Mouse (Mus musculus): ENCODE measurements around the gene St3gal4. TPM values are rescaled to one million over a fixed set of nuclear protein-coding genes. Genes with fewer than 3 reads are reported as not detected.

Gene St3gal4
- total and polyA plus RNA-seq, 2 experiments from 2014 or later, result 19.6 to 29.8 TPM

GRCm38 (mm10) chr9:35111446-35111845 is 7.6 kb downstream of the St3gal4 start:
- Histone ChIP-seq H3K9ac (replicated peaks; ENCODE audit: low read length, poor library complexity, severe bottlenecking) (no peak overlapping the region), H3K4me2 (ENCODE audit: low read depth, low read length, poor library complexity, severe bottlenecking) (no peak overlapping the region), H3K9me3 (ENCODE audit: low read length) (no peaks in the 10 kb centered on the region), H3K27ac (ENCODE audit: low read depth, low read length) (no peak overlapping the region), H3K36me3 (ENCODE audit: insufficient read depth, low read length) (no peaks in the 10 kb centered on the region), H3K27me3 (ENCODE audit: insufficient read depth, low read length) (no peaks in the 10 kb centered on the region), H3K4me1 (ENCODE audit: insufficient read depth, low read length) (peaks cover 6% of the 10 kb centered on the region), H3K4me3 (ENCODE audit: low read depth, low read length) (no peak overlapping the region)
- TF ChIP-seq CTCF (IDR thresholded peaks at IDR 0.05), result no peak
- ATAC-seq (ENCODE audit: low FRiP score) (no peak), DNase-seq (ENCODE audit: low spot score) (no peak)
- 85% methylated on average over 7 of the region's 7 CpGs for WGBS

GRCm38 (mm10) chr9:35110567-35110966 is 8.5 kb downstream of the St3gal4 start:
- TF ChIP-seq CTCF (IDR thresholded peaks at IDR 0.05), result no peak
- Histone ChIP-seq H3K9ac (replicated peaks; ENCODE audit: low read length, poor library complexity, severe bottlenecking) (no peak overlapping the region), H3K36me3 (ENCODE audit: insufficient read depth, low read length) (no peaks in the 10 kb centered on the region), H3K4me3 (ENCODE audit: low read depth, low read length) (no peak overlapping the region), H3K27me3 (ENCODE audit: insufficient read depth, low read length) (no peaks in the 10 kb centered on the region), H3K4me2 (ENCODE audit: low read depth, low read length, poor library complexity, severe bottlenecking) (no peak overlapping the region), H3K4me1 (ENCODE audit: insufficient read depth, low read length) (peaks cover under 1% of the 10 kb centered on the region; the same call in 1 of the 2 replicates), H3K27ac (ENCODE audit: low read depth, low read length) (no peak overlapping the region), H3K9me3 (ENCODE audit: low read length) (no peaks in the 10 kb centered on the region)
- no peak for DNase-seq (ENCODE audit: low spot score)
- ATAC-seq (ENCODE audit: low FRiP score), result no peak
- 82% methylated on average over 4 of the region's 4 CpGs for WGBS

DNA sequence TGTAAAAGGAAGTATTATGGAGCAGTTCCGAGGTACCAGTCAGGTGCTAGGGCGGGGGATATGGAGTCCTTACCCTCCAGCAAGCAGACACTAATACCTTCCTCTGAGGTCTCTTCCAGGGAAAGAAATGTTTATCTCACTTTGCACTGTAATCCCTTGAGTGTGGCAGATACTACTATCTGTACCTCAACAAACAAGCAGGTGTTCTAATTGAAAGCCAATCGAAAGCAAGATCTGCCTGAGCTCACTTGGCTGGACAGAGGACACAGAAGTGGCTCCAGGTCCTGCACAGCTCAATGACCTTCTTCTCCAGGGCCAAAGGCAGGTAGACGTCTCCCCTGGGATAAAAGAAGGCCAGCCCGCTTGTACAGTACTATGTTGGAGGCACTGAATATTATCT is 9.0 kb downstream of the St3gal4 start:
- H3K27me3 ChIP-seq (ENCODE audit: insufficient read depth, low read length), result no peaks in the 10 kb centered on the region
- DNase-seq (ENCODE audit: low spot score), result no peak

DNA sequence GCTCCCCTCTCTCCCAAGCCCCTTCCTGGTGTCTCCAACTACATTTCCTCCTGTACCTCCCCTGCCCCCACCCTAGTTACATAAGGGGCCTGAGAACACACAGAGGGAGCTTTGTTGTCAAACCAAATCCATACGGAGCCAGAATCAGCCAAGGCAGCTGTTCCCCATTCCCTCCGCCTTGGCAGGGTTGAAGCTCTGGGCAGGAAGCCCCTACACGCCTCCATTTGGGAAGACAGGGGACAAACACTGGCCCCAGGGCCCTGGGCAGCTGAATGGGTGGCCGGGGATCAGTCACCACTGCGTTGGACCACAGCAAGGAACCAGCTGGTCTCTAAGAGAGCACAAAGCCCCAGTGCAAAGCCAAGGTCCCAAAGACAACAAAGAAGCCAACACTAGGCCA is 10.2 kb downstream of the St3gal4 start:
- Histone ChIP-seq H3K36me3 (ENCODE audit: insufficient read depth, low read length) (no peaks in the 10 kb centered on the region), H3K9me3 (ENCODE audit: low read length) (no peaks in the 10 kb centered on the region), H3K9ac (replicated peaks; ENCODE audit: low read length, poor library complexity, severe bottlenecking) (no peak overlapping the region), H3K27me3 (ENCODE audit: insufficient read depth, low read length) (no peaks in the 10 kb centered on the region), H3K4me1 (ENCODE audit: insufficient read depth, low read length) (no peaks in the 10 kb centered on the region; the same call in 1 of the 2 replicates), H3K4me2 (ENCODE audit: low read depth, low read length, poor library complexity, severe bottlenecking) (no peak overlapping the region), H3K27ac (ENCODE audit: low read depth, low read length) (no peak overlapping the region), H3K4me3 (ENCODE audit: low read depth, low read length) (no peak overlapping the region)
- TF ChIP-seq CTCF (IDR thresholded peaks at IDR 0.05), result no peak
- WGBS, result 52% methylated on average over 5 of the region's 5 CpGs
- DNase-seq (ENCODE audit: low spot score), result peak; percentile 87
- ATAC-seq (ENCODE audit: low FRiP score), result peak; percentile 81

More for the DNA sequence above, 9.0 kb downstream of the St3gal4 start:
- Histone ChIP-seq H3K9me3 (ENCODE audit: low read length) (no peaks in the 10 kb centered on the region), H3K4me1 (ENCODE audit: insufficient read depth, low read length) (no peaks in the 10 kb centered on the region; the same call in 1 of the 2 replicates), H3K9ac (replicated peaks; ENCODE audit: low read length, poor library complexity, severe bottlenecking) (no peak overlapping the region), H3K36me3 (ENCODE audit: insufficient read depth, low read length) (no peaks in the 10 kb centered on the region), H3K27ac (ENCODE audit: low read depth, low read length) (no peak overlapping the region), H3K4me3 (ENCODE audit: low read depth, low read length) (no peak overlapping the region), H3K4me2 (ENCODE audit: low read depth, low read length, poor library complexity, severe bottlenecking) (no peak overlapping the region)
- WGBS, result 93% methylated on average over 5 of the region's 5 CpGs
- ATAC-seq (ENCODE audit: low FRiP score), result no peak
- no peak for TF ChIP-seq CTCF (IDR thresholded peaks at IDR 0.05)

DNA sequence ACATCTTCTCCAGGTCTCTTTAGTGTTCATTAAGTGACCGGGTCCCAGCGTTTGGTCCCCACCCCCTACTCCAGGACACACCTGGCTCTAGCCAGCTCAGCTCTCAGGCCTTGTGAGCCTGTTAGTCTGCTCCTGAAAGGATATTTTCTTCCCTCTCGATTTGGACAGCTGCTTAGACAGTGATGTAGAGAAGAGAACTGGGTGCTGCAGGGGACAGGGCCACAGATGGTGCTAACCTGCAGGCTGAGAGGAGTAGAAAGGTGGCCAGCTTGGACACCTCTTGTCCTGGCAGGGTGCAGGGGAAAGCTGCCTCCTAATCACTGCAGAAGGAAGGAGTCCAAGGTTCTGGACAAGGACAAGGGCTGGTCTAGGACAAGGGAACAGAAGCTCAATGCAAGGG is 11.0 kb downstream of the St3gal4 start:
- no peak for DNase-seq (ENCODE audit: low spot score)
- no peaks in the 10 kb centered on the region for H3K27me3 ChIP-seq (ENCODE audit: insufficient read depth, low read length)

DNA sequence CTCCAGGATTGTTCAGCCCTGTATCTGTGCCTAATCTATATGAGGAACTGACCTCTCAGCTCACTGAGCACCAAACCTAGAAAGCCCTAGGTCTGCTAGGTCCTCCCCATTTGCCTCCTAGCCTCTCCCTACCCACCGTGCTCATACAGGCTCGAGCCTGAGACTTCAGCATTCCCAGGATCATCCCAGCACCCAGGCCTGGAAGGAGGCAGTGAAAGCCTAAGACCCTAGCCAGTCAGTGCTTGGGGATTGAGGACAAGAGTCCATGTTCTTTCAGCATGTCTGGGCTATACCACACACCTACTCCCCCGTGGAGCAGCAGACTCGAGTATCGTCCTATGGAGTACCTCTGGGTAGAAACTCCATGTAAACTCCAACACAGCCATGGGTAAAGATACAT is 11.7 kb downstream of the St3gal4 start:
- no peak for ATAC-seq (ENCODE audit: low FRiP score)
- H3K27ac ChIP-seq (ENCODE audit: low read depth, low read length), result no peak overlapping the region
- whole genome bisulfite sequencing, result 90% methylated on average over 5 of the region's 5 CpGs

More for the DNA sequence above, 11.0 kb downstream of the St3gal4 start:
- no peak for TF ChIP-seq CTCF (IDR thresholded peaks at IDR 0.05)
- no peak overlapping the region for H3K4me3 ChIP-seq (ENCODE audit: low read depth, low read length)
- H3K4me1 ChIP-seq (ENCODE audit: insufficient read depth, low read length), result no peaks in the 10 kb centered on the region; the same call in 1 of the 2 replicates
- no peak overlapping the region for H3K4me2 ChIP-seq (ENCODE audit: low read depth, low read length, poor library complexity, severe bottlenecking)
- 84% methylated on average over 3 of the region's 3 CpGs for WGBS
- H3K36me3 ChIP-seq (ENCODE audit: insufficient read depth, low read length), result no peaks in the 10 kb centered on the region
- H3K9ac ChIP-seq (replicated peaks; ENCODE audit: low read length, poor library complexity, severe bottlenecking), result no peak overlapping the region
- no peak for ATAC-seq (ENCODE audit: low FRiP score)
- H3K27ac ChIP-seq (ENCODE audit: low read depth, low read length), result no peak overlapping the region
- no peaks in the 10 kb centered on the region for H3K9me3 ChIP-seq (ENCODE audit: low read length)

More for the DNA sequence above, 11.7 kb downstream of the St3gal4 start:
- H3K9me3 ChIP-seq (ENCODE audit: low read length), result no peaks in the 10 kb centered on the region
- no peak overlapping the region for H3K4me3 ChIP-seq (ENCODE audit: low read depth, low read length)
- no peak for DNase-seq (ENCODE audit: low spot score)
- no peaks in the 10 kb centered on the region; the same call in 1 of the 2 replicates for H3K4me1 ChIP-seq (ENCODE audit: insufficient read depth, low read length)
- TF ChIP-seq CTCF (IDR thresholded peaks at IDR 0.05), result no peak
- H3K9ac ChIP-seq (replicated peaks; ENCODE audit: low read length, poor library complexity, severe bottlenecking), result no peak overlapping the region
- no peak overlapping the region for H3K4me2 ChIP-seq (ENCODE audit: low read depth, low read length, poor library complexity, severe bottlenecking)
- no peaks in the 10 kb centered on the region for H3K27me3 ChIP-seq (ENCODE audit: insufficient read depth, low read length)
- no peaks in the 10 kb centered on the region for H3K36me3 ChIP-seq (ENCODE audit: insufficient read depth, low read length)
